Mouse (Mus musculus): ENCODE measurements around the gene Usp20. TPM values are rescaled to one million over a fixed set of nuclear protein-coding genes. Genes with fewer than 3 reads are reported as not detected.
"Not testable (repeated sequence)": the region's sequence is repeated elsewhere in the genome, so short reads cannot be mapped to it uniquely, and the experiment has no call there.

Usp20 gene
- total RNA-seq (2014; fragmentation: Nextera tagmentation) = 11.0 and 16.9 TPM in 2 replicates
- 3.2 and 14.1 TPM in 2 replicates for total RNA-seq (2017)

- peak; percentile 98 for ATAC-seq (replicated peaks; ENCODE audit: low FRiP score, low TSS enrichment, poor library complexity, severe bottlenecking)
These were observed at the start of gene Usp20, which contains the start of gene BC005624 for GRCm38 (mm10) chr2:30981790-30982513. Gene Usp20, plus strand, starts transcription at chr2:30982279. Gene BC005624, minus strand, starts transcription at chr2:30982201.

DNA sequence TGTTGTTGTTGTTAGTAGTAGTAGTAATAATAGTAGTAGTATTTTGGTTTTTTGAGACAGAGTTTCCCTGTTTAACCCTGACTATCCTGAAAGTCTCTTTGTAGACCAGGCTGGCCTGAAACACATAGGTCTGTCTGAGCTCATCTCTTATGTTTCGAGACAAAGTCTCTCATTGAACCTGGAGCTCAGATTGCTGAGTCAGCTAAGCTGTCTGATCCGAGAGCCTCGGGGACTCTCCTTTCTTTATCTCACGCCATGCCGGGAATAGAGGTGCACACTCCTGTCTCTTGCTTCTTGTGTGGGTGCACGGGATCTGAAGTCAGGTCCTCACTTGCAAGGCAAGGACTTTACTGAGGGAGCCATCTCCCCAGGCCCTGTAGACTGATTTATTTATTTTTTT is 49.0 kb upstream of the Usp20 start:
- ATAC-seq (replicated peaks; ENCODE audit: low FRiP score, low TSS enrichment, poor library complexity, severe bottlenecking) = no peak

- ATAC-seq (replicated peaks; ENCODE audit: low FRiP score, low TSS enrichment, poor library complexity, severe bottlenecking) = peak; percentile 38; the same call in 1 of the 2 replicates
These were observed 48.1 kb upstream of the Usp20 start for GRCm38 (mm10) chr2:30933917-30934450.

DNA sequence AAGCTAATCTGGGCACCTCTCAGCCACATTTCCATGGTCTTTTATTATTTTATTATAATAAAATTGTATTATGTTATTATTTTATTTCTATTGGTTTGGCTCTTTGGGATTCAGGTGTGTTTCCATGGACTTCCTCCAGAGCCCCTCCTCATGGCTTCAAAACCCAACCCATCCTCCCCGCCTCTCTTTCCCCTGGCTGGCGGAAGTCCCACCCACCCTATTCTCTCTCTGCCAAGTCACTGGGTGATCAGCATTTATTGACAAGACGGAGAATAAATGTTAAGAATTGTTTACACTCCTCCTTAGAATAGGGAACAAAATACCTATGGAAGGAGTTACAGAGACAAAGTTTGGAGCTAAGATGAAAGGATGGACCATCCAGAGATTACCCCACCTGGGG is 45.3 kb upstream of the Usp20 start:
- no peak for ATAC-seq (replicated peaks; ENCODE audit: low FRiP score, low TSS enrichment, poor library complexity, severe bottlenecking)

GRCm38 (mm10) chr2:30937731-30938130 is 44.3 kb upstream of the Usp20 start:
- no peak for ATAC-seq (replicated peaks; ENCODE audit: low FRiP score, low TSS enrichment, poor library complexity, severe bottlenecking)

- no peak for ATAC-seq (replicated peaks; ENCODE audit: low FRiP score, low TSS enrichment, poor library complexity, severe bottlenecking)
These were observed 43.5 kb upstream of the Usp20 start for GRCm38 (mm10) chr2:30938574-30938991.

DNA sequence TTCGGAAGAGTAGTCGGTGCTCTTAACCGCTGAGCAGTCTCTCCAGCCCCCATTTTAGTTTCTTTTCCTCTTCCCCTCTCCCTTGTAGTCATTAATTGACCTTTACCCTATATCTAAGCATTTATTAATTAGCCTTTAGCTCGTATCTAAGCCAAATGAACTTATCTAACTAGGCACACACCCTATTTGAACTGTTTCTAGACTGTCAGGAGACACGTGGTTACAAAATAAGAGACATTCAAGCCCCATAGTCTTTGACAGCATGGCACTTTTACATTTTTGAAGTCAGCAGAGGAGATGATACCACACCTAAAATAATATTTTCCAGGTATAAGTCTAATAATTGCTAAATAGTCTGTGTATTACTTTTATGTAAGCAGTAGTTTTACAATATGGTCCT is 40.5 kb upstream of the Usp20 start:
- ATAC-seq (replicated peaks; ENCODE audit: low FRiP score, low TSS enrichment, poor library complexity, severe bottlenecking) = no peak

DNA sequence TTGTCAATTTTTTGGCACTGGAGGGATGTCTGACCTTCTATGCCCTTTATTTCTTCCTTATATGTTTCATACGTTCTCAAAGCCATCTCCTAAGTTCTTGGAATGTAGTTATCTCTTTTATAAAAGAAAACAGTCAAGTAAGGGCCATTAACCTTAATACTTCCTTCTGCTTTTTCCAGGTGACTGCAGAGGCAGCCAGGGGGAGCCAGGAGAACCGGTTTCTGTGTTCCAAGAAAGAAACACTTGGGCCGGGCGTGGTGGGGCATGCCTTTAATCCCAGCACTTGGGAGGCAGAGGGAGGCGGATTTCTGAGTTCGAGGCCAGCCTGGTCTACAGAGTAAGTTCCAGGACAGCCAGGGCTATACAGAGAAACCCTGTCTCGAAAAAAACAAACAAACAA is 40.0 kb upstream of the Usp20 start:
- not testable (repeated sequence) for ATAC-seq (replicated peaks; ENCODE audit: low FRiP score, low TSS enrichment, poor library complexity, severe bottlenecking)

GRCm38 (mm10) chr2:30942603-30943011 is 39.5 kb upstream of the Usp20 start:
- peak; percentile 94 for ATAC-seq (replicated peaks; ENCODE audit: low FRiP score, low TSS enrichment, poor library complexity, severe bottlenecking)

GRCm38 (mm10) chr2:30952457-30952823 is 29.6 kb upstream of the Usp20 start:
- ATAC-seq (replicated peaks; ENCODE audit: low FRiP score, low TSS enrichment, poor library complexity, severe bottlenecking) = no peak

DNA sequence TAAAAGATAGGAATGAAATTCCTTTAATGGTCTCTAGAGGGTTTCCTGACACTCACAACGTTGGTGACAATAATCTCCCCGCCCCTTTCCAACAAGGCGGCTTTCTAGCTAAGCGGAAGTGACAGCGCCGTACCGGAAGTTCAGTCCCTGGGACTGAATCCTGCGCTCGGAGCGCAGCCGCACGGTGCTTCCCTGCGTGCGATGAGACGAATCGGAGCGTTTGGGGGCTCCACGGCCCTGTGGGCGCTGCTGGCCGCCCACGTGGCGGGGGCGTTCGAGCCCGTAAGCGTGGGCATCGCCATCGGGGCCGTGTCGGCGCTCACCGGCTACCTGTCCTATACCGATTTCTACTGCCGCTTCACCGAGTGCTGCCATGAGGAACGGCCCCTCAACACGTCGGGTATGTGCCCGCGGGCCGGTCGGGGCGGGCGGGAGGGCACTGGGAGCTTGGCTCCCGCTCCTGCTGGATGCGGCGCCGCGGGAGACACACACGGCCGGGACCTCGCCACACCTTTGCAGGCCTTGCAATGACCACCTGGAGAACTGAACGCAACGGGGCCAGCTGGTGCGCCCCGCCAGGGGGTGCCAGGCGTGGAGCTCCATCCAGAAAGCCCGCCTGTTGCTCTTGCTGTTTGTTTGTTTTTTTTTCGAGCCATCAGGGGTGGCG is 29.1 kb upstream of the Usp20 start, which contains the start of gene Tor1b:
Gene Tor1b, plus strand, starts transcription at position 136 of the 667 bp plus-strand sequence.
- ATAC-seq (replicated peaks; ENCODE audit: low FRiP score, low TSS enrichment, poor library complexity, severe bottlenecking) = peak; percentile 97

DNA sequence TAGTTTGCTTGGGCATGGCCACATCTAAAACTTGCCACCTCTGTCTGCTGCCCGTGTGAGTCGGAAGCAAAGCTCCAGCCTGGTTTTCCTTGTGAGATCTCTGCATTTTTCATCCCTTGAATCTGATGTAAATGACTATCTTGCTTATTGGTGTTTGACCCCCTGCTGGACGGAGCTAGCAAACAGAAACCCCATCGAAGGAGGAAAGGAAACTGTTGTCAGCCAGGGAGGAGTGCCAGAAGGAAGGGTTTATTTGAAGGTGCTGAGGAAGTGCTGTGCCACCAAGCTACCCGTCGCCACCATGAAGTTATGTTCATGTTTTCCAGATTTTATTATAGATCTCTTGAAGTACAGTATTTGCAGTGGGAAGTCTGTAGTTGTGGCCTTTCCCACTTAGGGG is 27.3 kb upstream of the Usp20 start:
- ATAC-seq (replicated peaks; ENCODE audit: low FRiP score, low TSS enrichment, poor library complexity, severe bottlenecking) = no peak

DNA sequence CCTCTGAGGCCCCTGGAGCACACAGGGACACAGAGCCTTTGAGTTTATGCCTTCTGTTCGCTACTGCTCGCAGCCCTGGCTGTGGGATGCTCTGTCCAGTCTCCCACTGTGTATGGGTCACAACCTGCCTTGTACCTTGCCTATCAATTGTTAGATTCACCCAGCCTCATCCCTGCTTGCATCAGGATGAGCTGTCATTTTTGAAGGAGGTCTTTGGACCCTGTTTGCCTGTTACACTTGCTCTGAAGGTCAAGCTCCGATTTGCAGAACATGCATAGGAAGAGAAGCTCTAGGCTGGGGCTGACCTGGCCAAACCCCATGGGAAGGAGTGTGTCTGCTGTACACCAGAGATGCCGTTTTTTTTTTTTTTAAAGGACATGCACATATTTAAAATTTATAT is 24.6 kb upstream of the Usp20 start:
- no peak for ATAC-seq (replicated peaks; ENCODE audit: low FRiP score, low TSS enrichment, poor library complexity, severe bottlenecking)

- ATAC-seq (replicated peaks; ENCODE audit: low FRiP score, low TSS enrichment, poor library complexity, severe bottlenecking) = no peak
These were observed 23.4 kb upstream of the Usp20 start for GRCm38 (mm10) chr2:30958726-30959125.

DNA sequence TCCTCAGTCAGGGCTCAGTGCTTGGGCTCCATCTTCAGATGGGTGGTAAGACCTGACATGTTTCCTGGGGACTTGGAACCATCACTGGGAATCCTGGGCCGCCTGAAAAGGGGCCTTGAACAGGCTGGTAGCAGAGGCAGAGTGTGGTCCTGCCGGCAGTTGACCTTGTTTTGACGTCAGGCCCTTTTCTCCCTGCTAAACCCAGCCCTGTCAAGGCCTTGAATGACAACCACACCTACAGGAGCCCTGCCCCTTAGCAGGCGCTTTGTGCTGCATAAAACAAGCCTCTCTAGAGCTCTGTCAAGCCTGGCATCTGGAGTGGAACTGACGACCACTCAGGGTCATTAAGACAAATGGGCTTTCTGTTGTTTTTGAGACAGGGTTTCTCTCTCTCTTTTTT is 22.2 kb upstream of the Usp20 start:
- no peak for ATAC-seq (replicated peaks; ENCODE audit: low FRiP score, low TSS enrichment, poor library complexity, severe bottlenecking)

DNA sequence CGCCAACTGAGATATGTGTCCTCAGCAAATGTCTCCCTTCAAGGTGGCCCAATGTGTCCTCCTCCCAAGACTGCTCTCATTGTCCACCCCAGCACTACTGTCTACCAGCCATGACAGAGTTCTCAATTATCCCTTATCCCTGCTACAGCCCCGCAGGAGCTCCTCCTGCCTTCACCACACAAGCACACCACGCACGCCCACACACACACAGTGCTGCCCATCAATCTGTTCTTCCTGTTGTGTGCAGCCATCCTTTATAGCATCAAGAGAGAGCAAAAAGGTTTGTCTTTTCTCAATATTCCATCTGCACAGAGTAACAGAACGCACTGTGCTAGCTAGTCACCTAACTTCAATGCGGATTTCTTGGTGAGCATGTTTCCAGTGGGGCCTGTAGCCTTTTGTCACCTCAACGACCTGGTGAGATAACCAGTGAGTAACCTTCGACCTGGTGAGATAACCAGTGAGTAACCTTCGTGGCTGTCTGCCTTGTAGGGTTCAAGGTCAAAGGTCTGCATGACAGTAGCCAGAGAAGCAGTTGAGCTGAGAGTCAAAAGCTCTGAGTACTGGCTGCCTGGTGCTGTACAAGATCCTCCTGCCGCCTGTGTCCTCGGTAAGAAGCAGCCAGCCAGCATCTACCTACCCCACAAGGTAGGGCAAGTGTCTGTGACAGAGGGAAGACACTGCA is 19.4 kb upstream of the Usp20 start:
- ATAC-seq (replicated peaks; ENCODE audit: low FRiP score, low TSS enrichment, poor library complexity, severe bottlenecking) = no peak

DNA sequence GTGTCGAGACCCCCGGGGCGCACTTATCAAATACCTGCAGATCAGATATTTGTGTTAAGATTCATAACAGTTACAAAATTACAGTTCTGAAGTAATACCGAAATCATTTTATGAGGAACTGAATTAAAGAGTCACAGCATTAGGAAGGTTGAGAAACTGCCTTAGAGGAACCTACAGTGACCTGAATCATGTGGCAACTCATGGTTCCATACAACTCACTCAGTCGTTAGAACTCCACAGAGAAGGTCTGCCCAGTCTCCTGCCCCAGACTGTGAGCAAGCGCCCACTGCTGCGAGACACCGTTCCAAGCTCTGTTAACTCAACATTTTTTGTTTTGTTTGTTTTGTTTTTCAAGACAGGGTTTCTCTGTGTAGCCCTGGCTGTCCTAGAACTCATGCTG is 16.5 kb upstream of the Usp20 start:
- no peak for ATAC-seq (replicated peaks; ENCODE audit: low FRiP score, low TSS enrichment, poor library complexity, severe bottlenecking)

GRCm38 (mm10) chr2:30966826-30967225 is 15.3 kb upstream of the Usp20 start:
- no peak for ATAC-seq (replicated peaks; ENCODE audit: low FRiP score, low TSS enrichment, poor library complexity, severe bottlenecking)

GRCm38 (mm10) chr2:30967352-30968327 is 14.4 kb upstream of the Usp20 start, which contains the start of gene Tor1a:
Gene Tor1a, minus strand, starts transcription at chr2:30967933.
- ATAC-seq (replicated peaks; ENCODE audit: low FRiP score, low TSS enrichment, poor library complexity, severe bottlenecking) = peak; percentile 79
